Mouse (Mus musculus) stomach, embryonic 16.5 days (tissue): ENCODE measurements around the gene Tmem81. TPM values are rescaled to one million over a fixed set of nuclear protein-coding genes. Genes with fewer than 3 reads are reported as not detected.

Source experiments
- ATAC-seq: fragments of 200-750 bp; cut with Nextera tagmentation; 2 replicates; pipeline ENCODE4 v1.8.0; 2017; ENCODE audit warnings: moderate number of reproducible peaks, moderate TSS enrichment; ENCODE audit not compliant: insufficient read depth, low FRiP score
- H3K27ac ChIP-seq: fragments of 300-500 bp; sonication (generic); 2 replicates; pipeline ENCODE4 v1.5.1; 2014; ENCODE audit warnings: low read length
- H3K27me3 ChIP-seq: fragments of 300-500 bp; sonication (generic); 2 replicates; pipeline ENCODE4 v1.6.1; 2014; ENCODE audit warnings: low read length, control low read depth, mixed read lengths; ENCODE audit not compliant: control insufficient read depth, insufficient read depth
- H3K36me3 ChIP-seq: fragments of 300-500 bp; sonication (generic); 2 replicates; pipeline ENCODE4 v1.6.1; 2014; ENCODE audit warnings: low read length; ENCODE audit not compliant: control insufficient read depth, insufficient read depth
- H3K4me1 ChIP-seq: fragments of 300-500 bp; sonication (generic); 2 replicates; pipeline ENCODE4 v1.6.1; 2014; ENCODE audit warnings: low read length, control low read depth, mixed read lengths; ENCODE audit not compliant: control insufficient read depth, insufficient read depth
- H3K4me2 ChIP-seq: fragments of 300-500 bp; sonication (generic); 2 replicates; pipeline ENCODE4 v1.6.1; 2014; ENCODE audit warnings: low read depth, low read length, mixed read lengths
- H3K4me3 ChIP-seq: fragments of 300-500 bp; sonication (generic); replicated peaks from 2 replicates; pipeline ENCODE4 v1.5.1; 2014; ENCODE audit warnings: mild to moderate bottlenecking, low read length
- H3K9ac ChIP-seq: fragments of 300-500 bp; sonication (generic); 2 replicates; pipeline ENCODE4 v1.6.1; 2014; ENCODE audit warnings: low read length
- H3K9me3 ChIP-seq: fragments of 300-500 bp; sonication (generic); replicated peaks from 2 replicates; pipeline ENCODE4 v1.6.1; 2016; ENCODE audit warnings: low read length, control low read depth; ENCODE audit not compliant: control insufficient read depth
- WGBS: fragments of 180-500 bp; shearing (Covaris S2); extraction: QIAGEN DNeasy Blood & Tissue Kit; methylation state at CpG from one replicate; pipeline ENCODE4 v1.1.7; 2014; 5-methylcytosine and 5-hydroxymethylcytosine counted together
- polyA plus RNA-seq: library from polyadenylated mRNA; unstranded; fragments of >200 nt; fragmentation: Nextera tagmentation; extraction: Ambion mirVana; gene quantifications from 2 replicates; pipeline ENCODE4 v1.2.1, GENCODE M21; 2015

The Tmem81 gene
- polyA plus RNA-seq, 1 experiment from 2014 or later: 2.2 TPM

- H3K9me3 ChIP-seq: no peaks in the 10 kb centered on the region
- H3K4me1 ChIP-seq: peaks cover 12% of the 10 kb centered on the region; the same call in 1 of the 2 replicates
- no peak overlapping the region for H3K27ac ChIP-seq
- 91% methylated on average over 13 of the region's 13 CpGs for WGBS
- no peak for ATAC-seq
- H3K4me2 ChIP-seq: no peak overlapping the region
- H3K9ac ChIP-seq: no peak overlapping the region
- no peaks in the 10 kb centered on the region for H3K36me3 ChIP-seq
- no peaks in the 10 kb centered on the region for H3K27me3 ChIP-seq
- no peak overlapping the region for H3K4me3 ChIP-seq
Observed at GRCm38 (mm10) chr1:132528071-132528470, 22.0 kb downstream of the Tmem81 start.

GRCm38 (mm10) chr1:132528647-132529334 lies 22.8 kb downstream of the Tmem81 start:
- 90% methylated on average over 19 of the region's 19 CpGs for WGBS
- no peaks in the 10 kb centered on the region for H3K27me3 ChIP-seq
- no peak for ATAC-seq

GRCm38 (mm10) chr1:132530631-132531191 lies 24.7 kb downstream of the Tmem81 start:
- no peak overlapping the region for H3K4me3 ChIP-seq
- no peak for ATAC-seq
- 14% methylated on average over 5 of the region's 5 CpGs for WGBS
- H3K36me3 ChIP-seq: no peaks in the 10 kb centered on the region
- H3K4me2 ChIP-seq: no peak overlapping the region
- H3K27me3 ChIP-seq: 0 out of 2 replicates have a peak, but pooled peaks cover 3% of the 10 kb centered on the region
- H3K9ac ChIP-seq: no peak overlapping the region
- no peaks in the 10 kb centered on the region for H3K9me3 ChIP-seq
- no peak overlapping the region for H3K27ac ChIP-seq
- H3K4me1 ChIP-seq: peaks cover 16% of the 10 kb centered on the region; the same call in 1 of the 2 replicates

More at GRCm38 (mm10) chr1:132528647-132529334, 22.8 kb downstream of the Tmem81 start:
- H3K9ac ChIP-seq: no peak overlapping the region
- no peak overlapping the region for H3K4me3 ChIP-seq
- no peaks in the 10 kb centered on the region for H3K9me3 ChIP-seq
- peaks cover 12% of the 10 kb centered on the region; the same call in 1 of the 2 replicates for H3K4me1 ChIP-seq
- H3K36me3 ChIP-seq: no peaks in the 10 kb centered on the region
- H3K27ac ChIP-seq: no peak overlapping the region
- no peak overlapping the region for H3K4me2 ChIP-seq

GRCm38 (mm10) chr1:132532521-132532920 lies 26.5 kb downstream of the Tmem81 start:
- no peak overlapping the region for H3K27ac ChIP-seq
- H3K4me1 ChIP-seq: peaks cover 16% of the 10 kb centered on the region; the same call in 1 of the 2 replicates
- 0 out of 2 replicates have a peak, but pooled peaks cover 3% of the 10 kb centered on the region for H3K27me3 ChIP-seq
- H3K9ac ChIP-seq: no peak overlapping the region
- ATAC-seq: no peak
- H3K36me3 ChIP-seq: no peaks in the 10 kb centered on the region
- WGBS: 55% methylated on average over 9 of the region's 9 CpGs
- no peak overlapping the region for H3K4me2 ChIP-seq
- H3K4me3 ChIP-seq: no peak overlapping the region
- no peaks in the 10 kb centered on the region for H3K9me3 ChIP-seq

DNA sequence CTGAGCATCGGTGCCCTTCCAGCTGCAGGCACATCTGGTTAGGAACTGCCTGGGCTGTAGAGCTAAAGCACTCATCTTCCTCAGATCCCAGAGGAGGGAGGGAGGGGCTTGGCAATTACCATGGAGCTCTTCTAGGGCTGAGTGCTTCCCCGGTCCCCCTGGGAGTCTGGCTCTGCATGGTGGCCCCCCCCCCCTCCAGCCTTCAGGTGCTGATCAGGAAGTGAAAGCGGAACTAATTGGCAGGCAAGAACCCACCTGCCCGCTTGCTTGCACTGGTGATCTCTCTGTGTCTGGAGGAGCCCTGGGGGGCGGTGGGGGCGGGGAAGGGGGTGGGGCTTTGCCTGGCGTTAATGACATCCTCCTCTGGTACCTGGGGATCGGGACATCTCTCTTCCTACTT lies 27.8 kb downstream of the Tmem81 start:
- 11% methylated on average over 8 of the region's 8 CpGs for WGBS
- Histone ChIP-seq H3K4me2 (no peak overlapping the region), H3K27me3 (0 out of 2 replicates have a peak, but pooled peaks cover 3% of the 10 kb centered on the region), H3K4me1 (peaks cover 16% of the 10 kb centered on the region; the same call in 1 of the 2 replicates), H3K27ac (no peak overlapping the region), H3K36me3 (no peaks in the 10 kb centered on the region), H3K9me3 (no peaks in the 10 kb centered on the region), H3K4me3 (no peak overlapping the region), H3K9ac (no peak overlapping the region)
- ATAC-seq: no peak

GRCm38 (mm10) chr1:132535541-132535940 lies 29.5 kb downstream of the Tmem81 start:
- no peak overlapping the region for H3K27ac ChIP-seq
- 0 out of 2 replicates have a peak, but pooled peaks cover 3% of the 10 kb centered on the region for H3K27me3 ChIP-seq
- ATAC-seq: no peak
- H3K36me3 ChIP-seq: no peaks in the 10 kb centered on the region
- H3K4me3 ChIP-seq: no peak overlapping the region
- H3K9ac ChIP-seq: no peak overlapping the region
- peaks cover 12% of the 10 kb centered on the region; the same call in 1 of the 2 replicates for H3K4me1 ChIP-seq
- WGBS: 90% methylated on average over 4 of the region's 4 CpGs
- no peak overlapping the region for H3K4me2 ChIP-seq
- no peaks in the 10 kb centered on the region for H3K9me3 ChIP-seq

- WGBS: 78% methylated on average over 3 of the region's 3 CpGs
- H3K4me1 ChIP-seq: peaks cover 14% of the 10 kb centered on the region; the same call in 1 of the 2 replicates
- ATAC-seq: no peak
- H3K4me2 ChIP-seq: no peak overlapping the region
- H3K9me3 ChIP-seq: no peaks in the 10 kb centered on the region
- H3K27ac ChIP-seq: no peak overlapping the region
- H3K4me3 ChIP-seq: no peak overlapping the region
- no peak overlapping the region for H3K9ac ChIP-seq
- H3K27me3 ChIP-seq: peaks cover 10% of the 10 kb centered on the region; the same call in 1 of the 2 replicates
- H3K36me3 ChIP-seq: no peaks in the 10 kb centered on the region
Observed at GRCm38 (mm10) chr1:132536416-132536815, 30.4 kb downstream of the Tmem81 start.

DNA sequence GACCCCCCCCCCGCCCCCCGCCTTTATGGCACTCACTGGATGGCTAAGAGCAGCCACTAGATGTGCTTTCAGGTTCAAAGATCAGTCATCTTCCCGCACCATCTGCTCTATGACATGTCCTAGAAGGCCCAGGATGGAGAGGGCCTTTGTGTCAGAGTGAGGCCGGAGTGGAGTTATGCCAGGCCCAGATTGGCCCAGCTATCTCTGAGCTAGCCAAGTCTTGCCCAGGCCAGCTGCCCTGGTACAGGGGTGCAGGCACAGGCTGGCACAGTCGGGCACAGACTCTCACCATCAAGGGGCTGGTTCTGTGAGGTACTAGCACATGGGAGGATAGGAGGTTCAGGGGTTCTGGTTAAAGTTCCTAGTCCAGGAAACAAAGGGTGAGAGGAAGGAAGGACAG lies 31.7 kb downstream of the Tmem81 start:
- Histone ChIP-seq H3K4me1 (peaks cover 18% of the 10 kb centered on the region), H3K27me3 (peaks cover 23% of the 10 kb centered on the region), H3K9me3 (no peaks in the 10 kb centered on the region), H3K4me3 (no peak overlapping the region), H3K4me2 (no peak overlapping the region), H3K27ac (no peak overlapping the region), H3K36me3 (no peaks in the 10 kb centered on the region), H3K9ac (no peak overlapping the region)
- 77% methylated on average over 5 of the region's 5 CpGs for WGBS
- ATAC-seq: no peak

DNA sequence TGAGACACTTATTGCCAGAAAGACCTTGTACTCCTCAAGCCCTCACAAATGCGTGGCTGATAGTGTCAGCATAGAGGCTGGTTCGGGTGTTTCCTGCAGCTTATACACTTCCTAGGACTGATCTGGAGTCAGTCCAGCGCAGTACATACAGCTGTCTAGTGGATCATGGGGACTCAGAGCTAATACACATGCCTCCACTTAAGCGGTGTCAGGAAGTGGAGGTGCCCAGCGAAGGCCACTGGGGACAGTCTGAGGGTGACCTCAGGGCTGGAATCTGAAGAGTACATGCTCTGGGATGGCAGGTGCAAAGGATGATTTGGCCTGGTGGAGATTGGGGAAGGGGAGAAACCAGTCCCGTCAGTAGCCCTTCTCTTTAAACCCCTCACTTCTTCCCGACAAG lies 34.7 kb downstream of the Tmem81 start:
- H3K27me3 ChIP-seq: peaks cover 24% of the 10 kb centered on the region
- no peak overlapping the region for H3K4me3 ChIP-seq
- H3K4me1 ChIP-seq: peaks cover 16% of the 10 kb centered on the region
- ATAC-seq: no peak
- H3K4me2 ChIP-seq: no peak overlapping the region
- 40% methylated on average over 7 of the region's 7 CpGs for WGBS
- no peak overlapping the region for H3K27ac ChIP-seq
- no peak overlapping the region for H3K9ac ChIP-seq
- H3K9me3 ChIP-seq: no peaks in the 10 kb centered on the region
- no peaks in the 10 kb centered on the region for H3K36me3 ChIP-seq
